Mouse (Mus musculus): Measurements from ENCODE around the gene Gse1.
A peak's percentile ranks its signal among the peaks of the same experiment; 100 is the strongest.

Gene Gse1

GRCm38 (mm10) chr8:120486477-120487376 is 258.5 kb downstream of the Gse1 start:
- peak; percentile 86 for DNase-seq

GRCm38 (mm10) chr8:120487377-120487728 is 259.1 kb downstream of the Gse1 start:
- no peak for DNase-seq

GRCm38 (mm10) chr8:120487729-120488510 is 259.7 kb downstream of the Gse1 start:
- peak; percentile 94 for DNase-seq

- DNase-seq, result no peak
Measured at GRCm38 (mm10) chr8:120488636-120489131, 260.4 kb downstream of the Gse1 start.

GRCm38 (mm10) chr8:120489142-120489754 is 261.0 kb downstream of the Gse1 start:
- peak; percentile 70 for DNase-seq

GRCm38 (mm10) chr8:120489771-120490281 is 261.6 kb downstream of the Gse1 start:
- DNase-seq, result no peak

GRCm38 (mm10) chr8:120490354-120491141 is 262.3 kb downstream of the Gse1 start:
- DNase-seq, result no peak

GRCm38 (mm10) chr8:120491166-120491793 is 263.0 kb downstream of the Gse1 start:
- no peak for DNase-seq

GRCm38 (mm10) chr8:120492193-120492880 is 264.1 kb downstream of the Gse1 start:
- no peak for DNase-seq

- DNase-seq, result no peak
Measured at GRCm38 (mm10) chr8:120492881-120493220, 264.6 kb downstream of the Gse1 start.

- no peak for DNase-seq
Measured at GRCm38 (mm10) chr8:120493508-120494464, 265.5 kb downstream of the Gse1 start.

- peak; percentile 85 for DNase-seq
Measured at GRCm38 (mm10) chr8:120494903-120495302, 266.6 kb downstream of the Gse1 start.

GRCm38 (mm10) chr8:120495461-120495860 is 267.2 kb downstream of the Gse1 start:
- DNase-seq, result no peak

GRCm38 (mm10) chr8:120496478-120496877 is 268.2 kb downstream of the Gse1 start:
- DNase-seq, result no peak

GRCm38 (mm10) chr8:120497503-120497946 is 269.3 kb downstream of the Gse1 start:
- DNase-seq, result peak; percentile 80

GRCm38 (mm10) chr8:120498349-120498831 is 270.1 kb downstream of the Gse1 start:
- DNase-seq, result peak; percentile 80

- DNase-seq, result peak; percentile 95
Measured at GRCm38 (mm10) chr8:120498926-120499605, 270.8 kb downstream of the Gse1 start.

GRCm38 (mm10) chr8:120500701-120501261 is 272.5 kb downstream of the Gse1 start:
- DNase-seq, result no peak

- no peak for DNase-seq
Measured at GRCm38 (mm10) chr8:120501426-120501825, 273.2 kb downstream of the Gse1 start.

Data from retina, postnatal 1 day (tissue).